Mouse (Mus musculus): ENCODE results near the gene Exoc4.

The Exoc4 gene

GRCm38 (mm10) chr6:33310486-33310885, 61.6 kb downstream of the Exoc4 start:
- DNase-seq (ENCODE audit: low spot score), result no peak

DNA sequence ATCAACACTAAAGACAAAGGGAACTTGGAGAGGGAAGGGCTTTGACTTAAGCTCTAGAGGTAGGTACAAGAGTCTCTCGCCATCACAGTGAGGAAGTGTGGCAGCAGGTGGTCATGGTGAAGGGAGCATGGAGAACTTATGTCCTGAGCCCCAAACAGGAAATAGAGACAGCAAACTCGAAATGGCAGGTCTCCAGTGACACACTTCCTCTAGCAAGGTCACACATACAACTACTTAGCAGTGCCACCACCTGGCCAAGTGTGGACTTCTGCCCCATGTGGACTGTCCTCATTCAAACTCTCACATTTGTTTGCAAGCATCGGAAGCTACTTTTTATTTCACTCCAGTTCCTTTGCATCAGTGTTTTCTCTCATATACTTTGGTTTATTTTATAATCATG, 74.0 kb downstream of the Exoc4 start:
- DNase-seq (ENCODE audit: low spot score), result no peak

- DNase-seq (ENCODE audit: low spot score), result no peak
Measured at GRCm38 (mm10) chr6:33323386-33323785, 74.5 kb downstream of the Exoc4 start.

DNA sequence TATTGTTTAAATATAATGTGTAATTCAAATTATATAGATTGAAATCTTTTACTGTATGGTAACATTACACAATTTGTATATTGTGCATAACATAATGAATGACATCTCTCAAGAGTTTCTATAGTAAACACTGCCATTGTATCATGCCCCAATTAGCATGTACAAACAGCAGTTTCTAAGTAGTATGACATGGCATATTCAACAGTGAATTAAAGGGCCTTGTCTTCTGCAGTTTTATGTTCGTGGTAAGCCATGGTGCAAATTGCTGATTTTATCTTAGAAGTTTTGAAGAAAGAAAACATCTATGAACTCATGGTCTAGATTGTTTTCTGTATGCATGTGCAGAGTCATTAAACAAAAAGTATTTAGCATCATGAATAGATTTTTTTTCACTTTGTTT, 79.4 kb downstream of the Exoc4 start:
- no peak for DNase-seq (ENCODE audit: low spot score)

GRCm38 (mm10) chr6:33347088-33347775, 98.3 kb downstream of the Exoc4 start:
- DNase-seq (ENCODE audit: low spot score), result no peak

DNA sequence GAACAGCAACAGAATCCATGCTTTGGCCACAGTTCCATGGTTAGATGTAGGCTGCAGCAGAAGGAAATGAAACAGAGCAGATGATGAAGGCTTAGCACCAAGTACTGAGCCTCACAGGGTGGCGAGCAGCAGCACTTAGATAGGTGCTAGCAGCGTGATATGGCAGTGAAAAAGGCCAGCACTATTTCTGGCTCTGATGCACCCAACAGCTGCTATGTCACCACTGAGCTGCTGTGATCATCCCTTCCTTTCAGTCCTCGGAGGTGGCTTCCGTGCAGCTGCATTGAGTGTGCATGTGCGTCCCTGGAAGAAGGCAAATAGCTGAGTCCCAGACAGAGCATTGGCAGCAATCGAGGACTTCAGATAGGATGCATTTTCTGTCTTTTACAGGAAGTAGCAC, 112.7 kb downstream of the Exoc4 start:
- DNase-seq (ENCODE audit: low spot score), result no peak

GRCm38 (mm10) chr6:33380517-33380916, 131.6 kb downstream of the Exoc4 start:
- DNase-seq (ENCODE audit: low spot score), result no peak

DNA sequence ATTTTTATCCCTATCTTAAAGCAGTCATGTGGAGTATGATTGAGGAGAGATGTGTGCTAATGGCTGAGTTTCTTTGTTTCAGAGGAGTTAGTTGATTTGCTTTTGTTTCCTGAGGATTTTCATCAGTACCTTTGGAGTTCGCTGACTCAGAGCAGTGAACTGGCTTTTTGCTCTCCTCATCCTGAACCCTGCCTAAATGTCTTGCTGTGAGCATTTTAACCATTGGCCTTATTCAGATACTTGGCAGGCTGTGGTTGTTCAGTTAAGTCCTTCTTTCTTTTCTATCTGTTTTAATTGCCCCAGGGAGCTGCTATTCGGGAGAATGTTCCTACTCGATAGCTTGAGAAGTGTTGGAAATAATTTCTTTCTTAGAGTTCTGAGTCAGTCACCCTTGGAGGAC, 133.3 kb downstream of the Exoc4 start:
- DNase-seq (ENCODE audit: low spot score), result no peak

GRCm38 (mm10) chr6:33392020-33392419, 143.1 kb downstream of the Exoc4 start:
- DNase-seq (ENCODE audit: low spot score), result no peak

DNA sequence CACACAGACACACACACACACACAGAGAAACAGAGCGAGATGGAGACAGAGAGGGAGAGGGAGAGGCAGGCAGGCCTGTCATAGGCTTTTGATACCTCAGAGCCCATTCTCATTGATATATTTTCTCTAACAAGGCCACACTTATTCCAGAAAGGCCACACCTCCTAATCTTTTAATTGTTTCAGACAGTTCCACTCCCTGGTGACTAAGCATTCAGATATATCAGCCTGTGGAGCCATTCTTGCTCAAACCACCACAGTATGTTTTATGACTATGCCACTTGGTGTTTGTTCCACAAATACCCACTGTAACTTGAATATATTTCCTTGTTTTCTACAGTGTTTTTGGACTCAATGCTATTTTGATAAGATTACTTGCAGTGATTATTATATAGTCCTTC, 150.6 kb downstream of the Exoc4 start:
- DNase-seq (ENCODE audit: low spot score), result no peak

GRCm38 (mm10) chr6:33401161-33401560, 152.3 kb downstream of the Exoc4 start:
- no peak for DNase-seq (ENCODE audit: low spot score)

- no peak for DNase-seq (ENCODE audit: low spot score)
Measured at GRCm38 (mm10) chr6:33405562-33406275, 156.8 kb downstream of the Exoc4 start.

DNA sequence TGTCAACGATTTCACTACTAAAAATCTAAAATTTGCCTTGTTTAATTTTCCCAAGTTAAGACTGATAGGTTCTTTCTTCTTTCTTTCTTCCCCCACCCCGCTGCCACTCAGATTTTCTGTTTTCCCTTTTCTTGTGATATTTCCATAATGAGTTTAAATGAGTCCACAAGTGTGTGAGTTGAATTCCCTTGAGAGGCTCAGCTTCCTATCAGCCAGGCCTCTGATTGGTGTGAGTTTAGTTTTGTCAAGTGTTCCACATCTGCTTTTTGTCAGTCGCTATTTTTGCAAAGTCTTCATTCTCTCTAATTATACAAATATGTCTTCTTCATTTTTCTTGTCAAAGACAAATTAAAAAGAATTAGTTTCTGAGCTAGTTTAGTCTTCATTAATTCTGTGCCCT, 160.7 kb downstream of the Exoc4 start:
- DNase-seq (ENCODE audit: low spot score), result no peak

DNA sequence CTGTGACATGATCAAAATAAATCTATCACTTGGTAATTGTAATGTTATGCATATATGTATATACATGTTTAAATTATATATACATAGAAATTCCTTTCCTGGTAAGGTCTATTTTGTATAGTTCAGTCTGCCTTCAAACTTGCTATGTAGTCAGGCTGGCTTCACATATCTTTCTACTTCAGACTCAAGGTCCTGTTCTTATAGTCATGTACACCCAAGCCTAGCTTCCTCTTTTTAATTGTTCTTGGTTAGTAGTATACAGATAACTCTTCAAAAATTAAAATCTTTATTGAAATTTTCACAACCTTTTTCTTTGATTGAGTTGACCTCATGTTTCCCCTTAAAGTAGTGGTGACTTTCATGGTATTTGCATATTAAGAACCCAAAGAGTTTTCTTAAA, 176.1 kb downstream of the Exoc4 start:
- DNase-seq (ENCODE audit: low spot score), result no peak

DNA sequence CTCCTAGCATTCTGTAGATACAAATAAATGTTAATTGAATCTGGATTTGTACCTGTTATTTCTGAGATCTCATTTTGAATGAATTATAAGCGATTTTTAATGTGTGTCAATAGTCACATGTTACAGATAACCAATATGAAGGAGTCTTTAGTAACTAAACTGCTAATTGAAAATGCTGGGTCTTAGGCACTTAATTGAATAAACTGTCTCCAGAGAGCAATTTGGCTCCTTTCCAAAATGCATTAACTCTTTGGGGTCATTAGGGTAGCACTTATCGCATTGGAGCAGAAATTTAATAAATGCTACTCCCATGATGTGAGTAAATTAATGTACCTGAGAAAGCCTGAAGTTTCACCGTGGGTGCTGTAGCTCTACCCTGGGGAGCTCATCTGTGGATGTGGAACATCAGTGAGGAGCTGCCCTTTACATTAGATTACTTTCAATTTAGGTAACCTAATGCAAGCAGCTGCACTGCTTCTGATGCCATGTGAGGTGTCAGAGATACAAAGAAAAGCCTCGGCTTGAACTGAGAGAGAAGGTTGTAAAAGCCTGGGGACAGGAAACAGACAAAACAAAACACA, 182.4 kb downstream of the Exoc4 start:
- no peak for DNase-seq (ENCODE audit: low spot score)

GRCm38 (mm10) chr6:33440508-33440907, 191.6 kb downstream of the Exoc4 start:
- DNase-seq (ENCODE audit: low spot score), result no peak

DNA sequence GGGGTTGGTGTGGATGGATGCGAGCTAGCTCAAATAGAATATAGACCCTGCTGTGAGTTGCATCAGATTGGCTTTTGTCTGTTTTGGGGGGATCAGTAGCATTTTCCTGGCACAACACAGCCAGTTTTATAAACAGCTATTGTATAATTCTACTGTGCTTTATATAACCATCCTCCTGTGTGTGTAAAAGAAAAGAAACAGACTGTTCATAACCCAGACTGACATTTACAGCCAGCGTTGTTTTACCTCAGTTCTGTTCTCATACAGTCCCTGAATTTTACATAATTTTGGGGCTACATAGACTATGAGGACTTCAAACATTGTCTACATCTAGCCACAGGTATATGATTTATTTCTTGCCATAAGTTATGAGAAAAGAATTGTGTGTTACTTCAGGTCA, 204.9 kb downstream of the Exoc4 start:
- no peak for DNase-seq (ENCODE audit: low spot score)

DNA sequence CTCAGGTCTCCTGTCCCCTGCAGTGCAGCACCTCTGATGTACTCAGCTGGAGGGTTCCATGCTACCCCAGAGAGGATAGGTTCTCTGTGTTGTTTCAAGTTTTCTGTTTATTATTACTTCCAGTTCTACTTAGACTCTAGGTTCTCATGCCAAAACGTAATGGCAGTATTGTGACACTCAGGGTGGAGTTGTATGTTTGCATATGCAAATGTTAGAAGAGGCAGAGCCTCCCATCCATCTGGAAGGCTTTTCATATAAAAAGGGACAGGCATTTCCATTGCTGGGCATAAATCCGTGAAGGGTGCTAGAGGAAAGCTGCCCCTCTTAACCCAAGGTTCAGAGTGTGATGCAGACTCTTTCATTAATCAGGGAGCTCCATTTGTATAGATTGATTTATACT, 205.5 kb downstream of the Exoc4 start:
- no peak for DNase-seq (ENCODE audit: low spot score)

DNA sequence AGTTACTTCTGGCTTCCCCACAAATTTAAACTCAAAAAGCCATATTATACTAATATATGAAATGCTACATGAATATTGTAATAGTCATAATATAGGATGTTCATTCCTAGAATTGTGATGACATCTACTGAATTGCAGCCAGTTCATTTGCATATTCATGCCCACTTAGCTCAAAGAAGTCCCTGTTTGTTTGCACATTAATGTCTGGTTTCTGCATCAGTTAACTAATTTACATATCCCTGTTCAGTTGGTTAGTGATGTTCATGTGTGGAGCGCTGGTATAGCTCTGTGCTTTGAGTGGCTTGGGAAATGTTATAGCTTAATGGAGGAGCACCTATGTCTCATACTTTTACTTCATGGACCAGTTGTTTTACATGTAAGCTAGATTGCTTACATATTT, 206.4 kb downstream of the Exoc4 start:
- DNase-seq (ENCODE audit: low spot score), result no peak

- no peak for DNase-seq (ENCODE audit: low spot score)
Measured at GRCm38 (mm10) chr6:33464862-33465261, 216.0 kb downstream of the Exoc4 start.

- no peak for DNase-seq (ENCODE audit: low spot score)
Measured at GRCm38 (mm10) chr6:33465392-33465791, 216.5 kb downstream of the Exoc4 start.

DNA sequence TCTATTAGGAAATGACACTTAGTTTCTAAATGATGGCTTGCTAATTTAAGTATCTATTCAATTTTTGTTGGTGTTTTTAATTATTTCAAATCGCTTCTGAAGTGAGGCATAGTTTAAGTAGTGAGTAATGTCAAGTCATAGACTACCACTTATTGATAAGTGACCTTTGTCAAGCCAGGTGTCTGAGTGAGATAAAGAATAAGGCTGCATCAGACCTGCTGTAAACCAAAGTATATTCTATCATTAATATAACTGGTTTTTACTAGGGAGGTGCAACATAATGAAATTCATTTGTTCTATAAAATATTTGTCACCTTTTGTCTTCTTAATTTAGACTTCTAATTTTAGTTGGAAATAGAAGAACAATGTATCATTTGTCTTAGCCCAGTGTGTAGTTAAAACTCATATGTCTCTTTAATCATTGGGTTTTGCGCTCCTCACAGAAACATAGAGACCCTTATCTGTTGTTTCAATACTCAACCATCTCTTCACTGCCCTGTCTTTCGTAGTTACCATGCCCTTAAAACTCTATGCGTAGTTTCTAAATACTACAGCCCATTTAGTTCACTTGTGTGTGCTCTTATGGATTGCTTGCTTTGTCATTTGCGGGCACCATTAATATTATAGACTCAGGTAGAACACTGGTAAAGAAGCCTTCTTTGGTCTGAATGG, 217.4 kb downstream of the Exoc4 start:
- DNase-seq (ENCODE audit: low spot score), result no peak

DNA sequence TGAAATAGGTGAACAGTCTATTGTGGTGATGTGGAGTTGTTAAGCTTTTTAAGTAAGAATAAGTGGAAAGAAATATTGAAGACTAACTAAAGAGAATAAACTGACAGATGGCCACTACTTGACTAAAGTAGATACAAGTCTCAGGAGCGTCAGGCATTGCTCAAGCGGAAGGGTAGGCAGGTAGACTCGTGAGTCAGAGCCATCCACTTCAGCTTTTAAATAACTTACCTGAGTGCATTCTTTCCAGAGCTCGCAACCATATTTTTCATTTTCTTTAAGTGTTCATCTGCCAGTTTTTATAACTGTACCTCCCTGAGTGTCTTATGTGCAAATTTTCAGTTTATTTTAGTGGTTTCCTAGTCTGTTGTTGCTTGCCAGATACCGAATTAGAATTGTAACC, 219.6 kb downstream of the Exoc4 start:
- no peak for DNase-seq (ENCODE audit: low spot score)

All from urinary bladder, postnatal 25 days (tissue).